Mouse (Mus musculus): Measurements from ENCODE around the gene Myo15b. TPM values are rescaled to one million over a fixed set of nuclear protein-coding genes. Genes with fewer than 3 reads are reported as not detected.
A peak's percentile ranks its signal among the peaks of the same experiment; 100 is the strongest.

Gene Myo15b
- polyA plus RNA-seq, 1 experiment from 2014 or later, result 0.54 TPM

DNA sequence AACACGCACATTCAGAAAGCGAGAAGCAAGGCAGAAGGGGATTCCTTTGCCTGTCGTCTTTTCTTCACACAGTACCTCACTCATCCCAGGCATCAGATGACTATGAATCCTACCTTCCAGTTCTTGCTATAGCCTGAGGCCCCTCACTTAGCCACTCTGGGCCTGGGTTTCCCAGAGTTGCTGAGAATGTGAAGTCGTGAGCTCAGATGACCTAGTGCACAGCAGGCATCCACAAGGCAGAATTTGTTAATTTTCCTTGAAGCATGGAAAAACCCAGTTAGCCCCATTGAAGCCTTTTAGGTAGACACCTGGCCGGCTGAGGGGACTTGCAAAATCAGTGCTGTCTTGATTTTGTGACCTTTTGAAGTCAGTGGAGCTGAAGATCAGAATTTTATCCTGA, 31.7 kb upstream of the Myo15b start:
- H3K27me3 ChIP-seq (replicated peaks; ENCODE audit: control insufficient read depth, insufficient read depth, low read length), result peaks cover 32% of the 10 kb centered on the region
- no peak overlapping the region for H3K9ac ChIP-seq (ENCODE audit: low read depth, low read length)
- H3K27ac ChIP-seq (replicated peaks; ENCODE audit: low read depth, low read length), result no peak overlapping the region
- DNase-seq (ENCODE audit: low spot score) (no peak), ATAC-seq (ENCODE audit: low read depth) (no peak)
- H3K4me1 ChIP-seq (ENCODE audit: control insufficient read depth, insufficient read depth, low read length), result peaks cover 5% of the 10 kb centered on the region
- peaks cover 8% of the 10 kb centered on the region; the same call in 1 of the 2 replicates for H3K36me3 ChIP-seq (ENCODE audit: control insufficient read depth, insufficient read depth, low read length)
- H3K4me3 ChIP-seq (ENCODE audit: low read depth, low read length), result no peak overlapping the region
- 32% methylated on average over 5 of the region's 5 CpGs for WGBS
- no peaks in the 10 kb centered on the region for H3K9me3 ChIP-seq (ENCODE audit: control insufficient read depth, low read length)
- no peak overlapping the region for H3K4me2 ChIP-seq (ENCODE audit: low read depth, low read length)

DNA sequence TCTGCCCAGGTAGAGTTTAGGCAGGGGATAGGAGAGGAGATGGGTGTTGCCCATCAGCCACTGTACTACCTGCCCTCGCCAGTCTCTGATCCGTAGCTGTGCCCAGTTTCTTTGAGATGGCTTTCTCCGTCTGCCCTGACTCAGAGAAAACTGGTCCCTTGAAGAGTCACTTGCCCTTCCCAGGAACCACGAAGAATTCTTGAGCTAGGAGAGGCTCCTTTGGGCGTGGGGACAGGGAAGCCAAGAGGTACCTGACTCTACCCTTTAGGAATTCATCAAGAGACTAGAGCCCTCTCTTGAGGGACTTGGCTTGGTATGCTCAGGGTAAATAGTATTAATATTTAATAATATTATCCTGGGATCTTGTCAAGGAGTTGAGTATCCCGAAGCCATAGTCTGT, 30.6 kb upstream of the Myo15b start:
- Histone ChIP-seq H3K4me1 (ENCODE audit: control insufficient read depth, insufficient read depth, low read length) (peaks cover 10% of the 10 kb centered on the region), H3K9me3 (ENCODE audit: control insufficient read depth, low read length) (no peaks in the 10 kb centered on the region), H3K27me3 (replicated peaks; ENCODE audit: control insufficient read depth, insufficient read depth, low read length) (peaks cover 36% of the 10 kb centered on the region), H3K36me3 (ENCODE audit: control insufficient read depth, insufficient read depth, low read length) (no peaks in the 10 kb centered on the region), H3K4me3 (ENCODE audit: low read depth, low read length) (no peak overlapping the region), H3K27ac (replicated peaks; ENCODE audit: low read depth, low read length) (no peak overlapping the region), H3K4me2 (ENCODE audit: low read depth, low read length) (no peak overlapping the region), H3K9ac (ENCODE audit: low read depth, low read length) (no peak overlapping the region)
- DNase-seq (ENCODE audit: low spot score) (no peak), ATAC-seq (ENCODE audit: low read depth) (no peak)
- WGBS, result 81% methylated on average over 6 of the region's 6 CpGs

DNA sequence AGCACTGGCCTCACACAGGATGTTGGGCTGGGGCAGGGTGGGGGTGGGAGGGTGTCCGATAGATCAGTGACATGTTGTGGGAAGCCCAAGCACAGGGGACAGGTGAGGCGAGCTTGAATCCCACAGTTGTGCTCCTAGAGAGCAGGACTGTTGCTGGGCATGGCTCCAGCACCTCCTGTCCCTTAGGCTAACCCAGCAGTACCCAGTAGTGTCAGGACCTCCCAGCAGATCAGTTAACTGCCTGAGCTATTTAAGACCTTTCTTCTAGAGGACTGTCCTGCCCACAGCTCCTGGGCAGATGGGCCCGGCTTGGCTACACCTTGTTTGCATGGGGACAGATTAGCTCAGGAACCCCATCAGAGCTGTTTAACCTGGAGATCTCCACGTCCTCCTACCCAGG, 29.2 kb upstream of the Myo15b start:
- 65% methylated on average over 4 of the region's 4 CpGs for WGBS
- peaks cover 16% of the 10 kb centered on the region for H3K4me1 ChIP-seq (ENCODE audit: control insufficient read depth, insufficient read depth, low read length)

DNA sequence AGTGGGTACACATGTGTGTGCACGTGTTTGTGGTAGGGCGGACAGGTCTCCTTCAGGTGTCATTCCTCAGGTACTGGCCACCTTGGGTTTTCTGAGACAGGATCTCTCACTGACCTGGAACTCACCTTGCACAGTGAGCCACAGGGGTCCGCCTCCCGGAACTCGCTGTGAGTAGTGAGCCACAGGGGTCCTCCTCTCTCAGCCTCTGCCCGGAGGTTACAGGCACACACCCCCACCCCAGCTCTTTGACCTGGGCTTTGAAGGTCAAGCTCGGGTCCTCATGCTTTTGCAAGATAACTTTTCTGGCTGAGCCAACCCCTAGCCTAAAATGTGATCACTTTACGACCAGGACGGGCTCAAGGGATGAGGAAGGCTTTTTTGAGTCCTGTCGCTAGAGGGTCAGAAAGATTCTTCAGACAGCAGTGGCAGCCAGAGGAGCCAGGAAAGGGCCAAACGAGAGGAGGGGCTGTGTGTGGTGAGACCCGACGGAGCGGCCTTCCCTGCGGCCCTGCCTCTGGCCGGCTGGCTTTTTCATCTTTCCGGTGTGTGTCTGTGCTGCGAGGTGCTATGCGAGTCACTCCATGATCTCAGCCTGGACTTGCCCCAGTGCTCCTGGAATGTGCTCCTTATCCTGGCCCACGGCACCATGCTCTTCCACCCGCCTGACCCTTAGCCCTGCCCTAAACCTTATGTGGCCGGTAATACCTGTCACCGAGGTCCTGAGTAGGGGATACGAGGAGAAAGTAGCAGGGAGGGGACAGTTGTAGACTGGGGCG, 27.5 kb upstream of the Myo15b start:
- ATAC-seq (ENCODE audit: low read depth), result 0 out of 2 replicates have a peak, but pooled peaks have one; percentile 4
- no peak overlapping the region for H3K4me3 ChIP-seq (ENCODE audit: low read depth, low read length)
- H3K9me3 ChIP-seq (ENCODE audit: control insufficient read depth, low read length), result no peaks in the 10 kb centered on the region
- 25% methylated on average over 25 of the region's 25 CpGs for WGBS
- H3K36me3 ChIP-seq (ENCODE audit: control insufficient read depth, insufficient read depth, low read length), result no peaks in the 10 kb centered on the region
- peaks cover 21% of the 10 kb centered on the region for H3K27me3 ChIP-seq (replicated peaks; ENCODE audit: control insufficient read depth, insufficient read depth, low read length)
- H3K27ac ChIP-seq (replicated peaks; ENCODE audit: low read depth, low read length), result no peak overlapping the region
- no peak overlapping the region for H3K4me2 ChIP-seq (ENCODE audit: low read depth, low read length)
- no peak overlapping the region for H3K9ac ChIP-seq (ENCODE audit: low read depth, low read length)
- no peak for DNase-seq (ENCODE audit: low spot score)
- H3K4me1 ChIP-seq (ENCODE audit: control insufficient read depth, insufficient read depth, low read length), result peaks cover 16% of the 10 kb centered on the region

More for the DNA sequence above, 29.2 kb upstream of the Myo15b start:
- Histone ChIP-seq H3K4me2 (ENCODE audit: low read depth, low read length) (no peak overlapping the region), H3K9me3 (ENCODE audit: control insufficient read depth, low read length) (no peaks in the 10 kb centered on the region), H3K27ac (replicated peaks; ENCODE audit: low read depth, low read length) (no peak overlapping the region), H3K27me3 (replicated peaks; ENCODE audit: control insufficient read depth, insufficient read depth, low read length) (peaks cover 34% of the 10 kb centered on the region), H3K4me3 (ENCODE audit: low read depth, low read length) (no peak overlapping the region), H3K9ac (ENCODE audit: low read depth, low read length) (no peak overlapping the region), H3K36me3 (ENCODE audit: control insufficient read depth, insufficient read depth, low read length) (no peaks in the 10 kb centered on the region)
- ATAC-seq (ENCODE audit: low read depth) (no peak), DNase-seq (ENCODE audit: low spot score) (no peak)

DNA sequence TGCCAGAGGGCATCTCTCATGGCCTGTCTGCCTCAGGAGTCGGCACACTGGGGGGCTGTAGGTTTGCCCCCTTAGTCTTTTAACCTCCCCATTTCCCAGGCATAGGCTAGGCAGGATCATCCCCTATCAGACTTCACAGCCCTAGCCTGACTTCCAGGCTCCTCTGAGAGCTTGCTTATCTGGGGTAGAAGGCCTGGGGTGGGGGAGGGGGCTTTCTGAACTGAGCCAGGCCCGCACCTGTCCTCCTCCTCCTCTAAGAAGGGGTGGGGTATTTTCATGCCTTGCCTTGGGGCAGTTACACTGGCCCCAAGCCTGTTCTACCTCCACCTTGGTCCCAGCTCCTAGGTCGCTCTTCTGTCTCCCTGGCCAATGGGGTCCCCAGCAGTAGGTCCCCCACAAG, 26.7 kb upstream of the Myo15b start:
- no peak overlapping the region for H3K4me3 ChIP-seq (ENCODE audit: low read depth, low read length)
- no peak for ATAC-seq (ENCODE audit: low read depth)
- no peak overlapping the region for H3K4me2 ChIP-seq (ENCODE audit: low read depth, low read length)
- H3K9ac ChIP-seq (ENCODE audit: low read depth, low read length), result no peak overlapping the region
- WGBS, result 37% methylated on average over 3 of the region's 3 CpGs
- no peaks in the 10 kb centered on the region for H3K9me3 ChIP-seq (ENCODE audit: control insufficient read depth, low read length)
- peaks cover 16% of the 10 kb centered on the region for H3K4me1 ChIP-seq (ENCODE audit: control insufficient read depth, insufficient read depth, low read length)
- DNase-seq (ENCODE audit: low spot score), result no peak
- no peak overlapping the region for H3K27ac ChIP-seq (replicated peaks; ENCODE audit: low read depth, low read length)
- H3K36me3 ChIP-seq (ENCODE audit: control insufficient read depth, insufficient read depth, low read length), result no peaks in the 10 kb centered on the region
- peaks cover 17% of the 10 kb centered on the region for H3K27me3 ChIP-seq (replicated peaks; ENCODE audit: control insufficient read depth, insufficient read depth, low read length)

DNA sequence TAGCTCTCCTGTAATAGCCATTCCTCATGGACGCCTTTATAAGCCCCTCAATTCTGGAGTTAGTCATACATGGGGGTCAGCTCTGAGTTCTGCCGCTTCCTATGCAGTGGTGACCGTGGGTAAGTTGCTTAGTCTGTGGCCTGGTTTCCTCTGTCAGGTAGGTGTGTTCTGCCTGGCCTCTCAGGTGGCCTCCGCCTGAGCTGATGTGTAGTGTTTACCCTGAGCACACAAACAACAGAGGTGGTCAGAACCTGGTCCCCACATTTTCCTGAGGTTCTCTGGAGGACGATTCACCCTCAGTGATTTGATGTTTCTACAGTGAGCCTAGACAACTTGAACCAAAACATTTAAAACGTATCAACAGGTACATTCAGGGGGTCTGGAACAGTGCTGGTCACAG, 26.1 kb upstream of the Myo15b start:
- Histone ChIP-seq H3K36me3 (ENCODE audit: control insufficient read depth, insufficient read depth, low read length) (no peaks in the 10 kb centered on the region), H3K4me1 (ENCODE audit: control insufficient read depth, insufficient read depth, low read length) (peaks cover 16% of the 10 kb centered on the region), H3K27ac (replicated peaks; ENCODE audit: low read depth, low read length) (no peak overlapping the region), H3K9ac (ENCODE audit: low read depth, low read length) (no peak overlapping the region), H3K4me2 (ENCODE audit: low read depth, low read length) (no peak overlapping the region), H3K27me3 (replicated peaks; ENCODE audit: control insufficient read depth, insufficient read depth, low read length) (peaks cover 17% of the 10 kb centered on the region), H3K4me3 (ENCODE audit: low read depth, low read length) (no peak overlapping the region), H3K9me3 (ENCODE audit: control insufficient read depth, low read length) (no peaks in the 10 kb centered on the region)
- no peak for DNase-seq (ENCODE audit: low spot score)
- WGBS, result 65% methylated on average over 6 of the region's 6 CpGs
- no peak for ATAC-seq (ENCODE audit: low read depth)

DNA sequence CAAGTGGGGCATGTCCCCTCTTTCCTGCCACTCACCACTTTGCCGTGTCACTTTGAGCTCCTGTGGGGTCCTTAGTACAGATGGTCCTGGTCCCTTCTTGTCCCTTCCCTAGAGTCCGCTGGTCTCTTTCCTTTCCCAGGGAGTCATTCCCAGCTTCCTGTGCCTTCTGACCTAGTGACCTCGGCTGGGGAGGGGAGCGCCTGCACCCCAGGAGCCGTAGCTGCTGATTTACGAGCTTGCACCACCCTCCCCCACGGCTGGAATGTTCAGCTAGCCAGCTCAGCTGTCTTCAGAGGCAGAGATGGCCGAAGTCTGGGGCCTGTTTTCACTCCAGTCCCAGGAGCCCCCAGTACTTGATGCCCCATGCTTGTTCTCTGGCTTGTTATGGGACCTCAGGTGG, 25.7 kb upstream of the Myo15b start:
- peaks cover 16% of the 10 kb centered on the region for H3K4me1 ChIP-seq (ENCODE audit: control insufficient read depth, insufficient read depth, low read length)
- WGBS, result 17% methylated on average over 8 of the region's 8 CpGs
- H3K4me2 ChIP-seq (ENCODE audit: low read depth, low read length), result no peak overlapping the region
- no peaks in the 10 kb centered on the region for H3K36me3 ChIP-seq (ENCODE audit: control insufficient read depth, insufficient read depth, low read length)
- H3K4me3 ChIP-seq (ENCODE audit: low read depth, low read length), result no peak overlapping the region
- no peak overlapping the region; the same call in 1 of the 2 replicates for H3K27ac ChIP-seq (replicated peaks; ENCODE audit: low read depth, low read length)
- ATAC-seq (ENCODE audit: low read depth) (no peak), DNase-seq (ENCODE audit: low spot score) (peak; percentile 55)
- no peak overlapping the region for H3K9ac ChIP-seq (ENCODE audit: low read depth, low read length)
- H3K9me3 ChIP-seq (ENCODE audit: control insufficient read depth, low read length), result no peaks in the 10 kb centered on the region
- peaks cover 17% of the 10 kb centered on the region for H3K27me3 ChIP-seq (replicated peaks; ENCODE audit: control insufficient read depth, insufficient read depth, low read length)

DNA sequence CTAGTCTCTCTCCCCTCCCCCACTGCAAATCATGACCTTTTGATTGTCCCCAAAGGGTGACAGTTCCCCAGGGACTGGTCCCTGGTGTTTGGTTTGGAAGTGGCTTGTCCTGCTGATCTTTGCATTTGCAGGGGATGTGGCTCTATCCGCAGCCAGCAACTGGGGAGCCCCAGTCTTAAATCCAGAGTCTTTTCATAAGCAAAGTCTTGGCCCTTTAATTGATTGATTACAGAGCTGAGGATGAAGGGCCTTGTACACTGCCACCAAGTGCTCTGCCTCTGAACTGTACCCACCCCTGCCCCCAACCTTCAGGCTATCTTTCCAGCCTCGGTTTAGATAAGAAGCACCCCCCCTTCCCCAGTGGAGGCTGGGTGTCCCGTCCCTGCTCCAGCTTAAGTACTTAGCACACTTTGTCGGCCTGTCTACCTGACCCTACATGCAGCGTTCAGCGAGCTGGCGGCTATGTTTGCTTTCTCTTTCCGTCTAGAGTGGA, 25.1 kb upstream of the Myo15b start:
- peaks cover 16% of the 10 kb centered on the region for H3K4me1 ChIP-seq (ENCODE audit: control insufficient read depth, insufficient read depth, low read length)
- no peaks in the 10 kb centered on the region for H3K36me3 ChIP-seq (ENCODE audit: control insufficient read depth, insufficient read depth, low read length)
- WGBS, result 17% methylated on average over 8 of the region's 8 CpGs
- H3K9ac ChIP-seq (ENCODE audit: low read depth, low read length), result no peak overlapping the region
- H3K4me3 ChIP-seq (ENCODE audit: low read depth, low read length), result no peak overlapping the region
- peaks cover 17% of the 10 kb centered on the region for H3K27me3 ChIP-seq (replicated peaks; ENCODE audit: control insufficient read depth, insufficient read depth, low read length)
- no peak for ATAC-seq (ENCODE audit: low read depth)
- H3K4me2 ChIP-seq (ENCODE audit: low read depth, low read length), result no peak overlapping the region
- no peaks in the 10 kb centered on the region for H3K9me3 ChIP-seq (ENCODE audit: control insufficient read depth, low read length)
- DNase-seq (ENCODE audit: low spot score), result no peak
- no peak overlapping the region; the same call in 1 of the 2 replicates for H3K27ac ChIP-seq (replicated peaks; ENCODE audit: low read depth, low read length)

DNA sequence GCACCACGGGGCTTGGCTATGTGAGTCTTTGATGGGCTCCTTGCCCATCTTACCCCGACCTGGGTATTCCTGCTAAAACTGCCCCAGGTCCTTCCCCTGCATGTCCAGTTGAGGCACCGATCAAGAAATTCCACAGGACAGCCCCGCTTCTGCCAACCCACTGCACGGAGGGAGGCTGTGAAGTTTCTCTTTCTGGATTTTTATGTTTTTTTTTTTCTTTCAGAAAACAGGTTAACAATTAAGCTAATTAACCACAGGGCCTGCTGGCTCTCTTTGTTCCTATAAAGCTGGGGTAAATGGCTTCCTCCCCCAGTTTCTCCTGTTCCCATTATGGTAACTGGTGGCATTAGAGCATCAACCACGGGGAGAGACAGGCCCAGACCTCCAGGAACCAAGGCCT, 24.2 kb upstream of the Myo15b start:
- Histone ChIP-seq H3K4me2 (ENCODE audit: low read depth, low read length) (no peak overlapping the region), H3K4me3 (ENCODE audit: low read depth, low read length) (no peak overlapping the region), H3K27ac (replicated peaks; ENCODE audit: low read depth, low read length) (no peak overlapping the region), H3K36me3 (ENCODE audit: control insufficient read depth, insufficient read depth, low read length) (no peaks in the 10 kb centered on the region), H3K27me3 (replicated peaks; ENCODE audit: control insufficient read depth, insufficient read depth, low read length) (peaks cover 17% of the 10 kb centered on the region), H3K9me3 (ENCODE audit: control insufficient read depth, low read length) (no peaks in the 10 kb centered on the region), H3K4me1 (ENCODE audit: control insufficient read depth, insufficient read depth, low read length) (peaks cover 20% of the 10 kb centered on the region), H3K9ac (ENCODE audit: low read depth, low read length) (no peak overlapping the region)
- WGBS, result 59% methylated on average over 6 of the region's 6 CpGs
- ATAC-seq (ENCODE audit: low read depth), result no peak
- no peak for DNase-seq (ENCODE audit: low spot score)

Data from embryonic facial prominence, embryonic 14.5 days (tissue).